Mouse (Mus musculus) stomach, postnatal 0 days (tissue): ENCODE measurements around the gene Capn9.

Source experiments
- CTCF ChIP-seq: IDR thresholded peaks from 2 replicates; pipeline ENCODE4 v1.5.1; 2016; ENCODE audit warnings: antibody characterized with exemption, low read depth, mild to moderate bottlenecking, moderate library complexity
- EP300 ChIP-seq: optimal IDR thresholded peaks from 2 replicates; pipeline ENCODE3; 2016; ENCODE audit warnings: antibody characterized with exemption

GRCm38 (mm10) chr8:124663112-124663873, 87.4 kb downstream of the Capn9 start, which contains the start of gene 2310022B05Rik:
- TF ChIP-seq CTCF (peak; percentile 18; the same call in 1 of the 2 replicates), EP300 (no peak)
